Mouse (Mus musculus) CH12.LX (cell line): ENCODE data around the gene Edar. TPM values are rescaled to one million over a fixed set of nuclear protein-coding genes. Genes with fewer than 3 reads are reported as not detected.

Source experiments
- DNase-seq: peaks from one replicate; pipeline ENCODE4 v3.0.0-alpha.2; 2013; ENCODE audit errors: extremely low read depth
- H3K27ac ChIP-seq: 2 replicates; pipeline ENCODE4 v1.5.1; 2012; ENCODE audit warnings: low read depth, mild to moderate bottlenecking, control low read depth, moderate library complexity; ENCODE audit not compliant: insufficient read depth
- H3K27me3 ChIP-seq: replicated peaks from 2 replicates; pipeline ENCODE3; 2012; ENCODE audit warnings: inconsistent platforms
- H3K36me3 ChIP-seq, 2 experiments: replicated peaks in 1 of 2; 2 replicates each; pipeline versions ENCODE3 to v1.6.1; 2012; ENCODE audit warnings: inconsistent platforms in 1 of 2, low read length in 1 of 2, mild to moderate bottlenecking in 1 of 2, mixed read lengths in 1 of 2, moderate library complexity in 1 of 2; ENCODE audit not compliant: control insufficient read depth in 1 of 2, insufficient read depth in 1 of 2
- H3K4me1 ChIP-seq, 2 experiments: 2 replicates each; pipeline ENCODE4 v1.6.1; 2012; ENCODE audit warnings: inconsistent platforms in 1 of 2, moderate library complexity in 1 of 2; ENCODE audit not compliant: insufficient read depth in 2 of 2, control insufficient read depth in 1 of 2
- H3K4me2 ChIP-seq: 2 replicates; pipeline ENCODE4 v1.6.1; 2012; ENCODE audit warnings: low read depth, mild to moderate bottlenecking, control low read depth; ENCODE audit not compliant: poor library complexity, insufficient read depth, severe bottlenecking
- H3K4me3 ChIP-seq, 3 experiments: fragments of 150-350 bp in 1 of 3; sonication (generic) in 1 of 3; replicated peaks in 1 of 3; 2 replicates each; pipeline versions ENCODE3 to v1.5.1; 2011 to 2012; ENCODE audit warnings: low read depth in 2 of 3, low read length in 2 of 3, mild to moderate bottlenecking in 2 of 3, moderate library complexity in 2 of 3, control low read depth in 1 of 3, improper control_type of control experiment in 1 of 3, inconsistent platforms in 1 of 3, mixed read lengths in 1 of 3; ENCODE audit not compliant: poor library complexity in 1 of 3
- H3K79me2 ChIP-seq: replicated peaks from 2 replicates; pipeline ENCODE4 v1.6.1; 2012; ENCODE audit warnings: mild to moderate bottlenecking, moderate library complexity; ENCODE audit not compliant: control insufficient read depth, poor library complexity, insufficient read depth, severe bottlenecking; ENCODE audit errors: extremely low read depth
- H3K9ac ChIP-seq: 2 replicates; pipeline ENCODE4 v1.6.1; 2012; ENCODE audit warnings: low read depth, mild to moderate bottlenecking, control low read depth, moderate library complexity; ENCODE audit not compliant: insufficient read depth
- H3K9me3 ChIP-seq: replicated peaks from 2 replicates; pipeline ENCODE3; 2012; ENCODE audit warnings: low read length, inconsistent platforms, mixed read lengths
- CHD1 ChIP-seq: IDR thresholded peaks from 2 replicates; pipeline ENCODE4 v1.6.1; 2012; ENCODE audit warnings: low read depth, low read length, improper control_type of control experiment, inconsistent platforms
- CTCF ChIP-seq, 2 experiments: IDR thresholded peaks in 1 of 2; conservative IDR thresholded peaks in 1 of 2; 2 replicates each; pipeline ENCODE4 v1.5.1; 2011 to 2012; ENCODE audit warnings: low read depth in 2 of 2, low read length in 2 of 2, improper control_type of control experiment in 1 of 2, inconsistent platforms in 1 of 2, mild to moderate bottlenecking in 1 of 2, moderate library complexity in 1 of 2
- E2F4 ChIP-seq: IDR thresholded peaks from 2 replicates; pipeline ENCODE4 v1.6.1; 2011; ENCODE audit warnings: low read depth, low read length, improper control_type of control experiment; ENCODE audit not compliant: insufficient replicate concordance
- GABPA ChIP-seq: IDR thresholded peaks from 2 replicates; pipeline ENCODE4 v1.6.1; 2012; ENCODE audit warnings: low read depth, low read length, improper control_type of control experiment, inconsistent platforms; ENCODE audit not compliant: insufficient replicate concordance
- IRF4 ChIP-seq: IDR thresholded peaks from 2 replicates; pipeline ENCODE4 v1.6.1; 2014; ENCODE audit warnings: low read depth, mild to moderate bottlenecking, inconsistent platforms, low read length, improper control_type of control experiment
- JUN ChIP-seq: IDR thresholded peaks from 2 replicates; pipeline ENCODE4 v1.6.1; 2011; ENCODE audit warnings: low read depth, mild to moderate bottlenecking, low read length, improper control_type of control experiment, moderate library complexity; ENCODE audit not compliant: insufficient read depth
- JUND ChIP-seq: conservative IDR thresholded peaks from 2 replicates; pipeline ENCODE4 v1.6.1; 2011; ENCODE audit warnings: low read depth, low read length, improper control_type of control experiment
- MAFK ChIP-seq: IDR thresholded peaks from 2 replicates; pipeline ENCODE4 v1.6.1; 2011; ENCODE audit warnings: low read length, improper control_type of control experiment; ENCODE audit not compliant: insufficient replicate concordance
- MEF2A ChIP-seq: IDR thresholded peaks from 2 replicates; pipeline ENCODE4 v1.6.1; 2014; ENCODE audit warnings: low read depth, mild to moderate bottlenecking, inconsistent platforms, low read length, improper control_type of control experiment, borderline replicate concordance
- RAD21 ChIP-seq: IDR thresholded peaks from 2 replicates; pipeline ENCODE4 v1.6.1; 2011; ENCODE audit warnings: low read depth, mild to moderate bottlenecking, low read length, improper control_type of control experiment, moderate library complexity
- SIN3A ChIP-seq: IDR thresholded peaks from 2 replicates; pipeline ENCODE4 v1.6.1; 2012; ENCODE audit warnings: low read length, improper control_type of control experiment, inconsistent platforms
- TBP ChIP-seq: conservative IDR thresholded peaks from 2 replicates; pipeline ENCODE4 v1.6.1; 2011; ENCODE audit warnings: low read depth, low read length, improper control_type of control experiment
- UBTF ChIP-seq: IDR thresholded peaks from 2 replicates; pipeline ENCODE4 v1.6.1; 2012; ENCODE audit warnings: low read depth, mild to moderate bottlenecking, inconsistent platforms, low read length, improper control_type of control experiment, moderate library complexity
- dilution Hi-C: fragments of 300-500 bp; cut with MboI; formaldehyde crosslinking; loops from 2 replicates; pipeline ENCODE4 v1.14.3; 2020; ENCODE audit warnings: low sequenced_read_pairs; ENCODE audit not compliant: extremely low pct_unique_long_range_greater_than_20kb, extremely low pct_ligation_motif_present
- in situ Hi-C: fragments of 300-500 bp; cut with MboI; formaldehyde crosslinking; loops from 3 replicates; pipeline ENCODE4 v1.14.3; 2019; ENCODE audit warnings: low sequenced_read_pairs, low pct_ligation_motif_present, low pct_unique_long_range_greater_than_20kb, mixed read lengths
- polyA plus RNA-seq: library from polyadenylated mRNA; unstranded; fragments of >175 nt; gene quantifications from 2 replicates; pipeline ENCODE4 v1.2.1, GENCODE M21; 2012; ENCODE audit warnings: low read depth; ENCODE audit not compliant: insufficient read length
- total RNA-seq, 2 experiments: library from RNA; depleted of rRNA; stranded (reverse); fragments of 300-350 nt in 1 of 2; fragments of >200 nt in 1 of 2; gene quantifications; 2 replicates each; pipeline ENCODE4 v1.2.3; 2012 to 2014

Gene Edar
- total and polyA plus RNA-seq, 3 experiments = not detected

DNA sequence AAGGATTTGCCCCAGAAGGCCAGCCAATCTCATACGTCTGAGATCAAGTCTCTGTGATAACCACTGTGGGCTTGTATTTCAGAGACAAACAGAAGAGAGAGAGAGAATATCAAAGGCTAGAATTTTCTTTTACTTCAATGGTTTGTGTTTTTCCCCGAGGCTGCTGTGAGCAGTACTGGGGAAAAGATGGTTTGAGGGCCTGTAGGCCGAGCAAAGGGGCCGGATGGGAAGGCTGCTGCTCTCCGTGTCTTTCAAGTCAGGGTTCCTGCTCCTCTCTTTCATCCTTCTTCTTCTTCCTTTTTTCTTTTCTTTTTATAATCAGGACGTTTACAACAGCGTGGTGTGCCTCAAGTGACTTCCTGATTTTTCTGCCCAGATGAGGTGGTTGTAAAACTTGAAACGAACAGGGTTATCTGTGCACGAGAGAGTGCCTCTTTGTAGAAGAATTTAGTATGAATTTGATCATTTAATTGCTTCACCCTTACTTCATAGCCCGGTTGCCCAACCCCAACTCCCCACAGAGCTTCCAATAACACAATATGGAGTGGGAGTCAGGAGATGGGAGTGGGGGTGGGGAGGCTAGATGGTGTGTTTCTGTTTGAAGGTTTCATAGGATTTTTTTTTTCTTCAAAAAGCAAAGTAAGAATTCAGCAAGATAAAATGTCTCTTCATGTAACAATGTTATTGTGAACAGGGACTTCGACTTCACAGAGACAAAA, 16.0 kb downstream of the Edar start:
- Histone ChIP-seq H3K9ac (no peak overlapping the region), H3K4me2 (peak overlapping the region; percentile 29; the same call in 1 of the 2 replicates), H3K79me2 (no peaks in the 10 kb centered on the region), H3K27ac (no peak overlapping the region), H3K36me3 (no peaks in the 10 kb centered on the region), H3K4me1 (no peaks in the 10 kb centered on the region), H3K4me3 (no peak overlapping the region), H3K9me3 (no peaks in the 10 kb centered on the region), H3K27me3 (peaks cover 25% of the 10 kb centered on the region)
- dilution Hi-C loops = no loop called here
- no peak for TF ChIP-seq TBP
- no peak for TF ChIP-seq IRF4
- TF ChIP-seq JUND = no peak
- no peak for TF ChIP-seq RAD21
- no peak for TF ChIP-seq CHD1
- no peak for TF ChIP-seq MEF2A
- no peak for DNase-seq
- in situ Hi-C loops = no loop called here

DNA sequence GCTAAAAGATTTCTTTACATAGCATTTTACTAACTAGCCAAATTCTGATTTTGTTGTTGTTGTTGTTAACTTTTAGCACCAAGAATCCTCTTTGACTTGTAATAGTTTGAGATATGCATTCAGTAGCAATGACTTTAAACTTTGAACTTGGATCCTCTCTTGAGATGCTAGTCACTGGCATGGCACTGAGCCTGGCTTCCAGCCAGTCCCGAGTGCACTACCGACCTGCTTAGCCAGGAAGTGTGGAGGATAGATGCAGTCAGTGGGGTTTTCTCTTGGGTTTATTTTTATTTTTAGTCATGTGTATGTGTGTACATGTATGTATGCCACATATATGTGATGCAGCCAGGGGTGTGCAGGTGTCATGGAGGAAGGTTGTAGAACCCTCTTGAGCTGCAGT, 17.7 kb downstream of the Edar start:
- in situ Hi-C loops (no loop called here), dilution Hi-C loops (no loop called here)
- TF ChIP-seq MAFK = no peak
- no peak for TF ChIP-seq JUN
- TF ChIP-seq CTCF (conservative IDR thresholded peaks at IDR 0.05 in 1 of 2, IDR thresholded peaks at IDR 0.05 in 1 of 2; ENCODE audit: low read depth in 2 of 2, low read length in 2 of 2) = no peak
- TF ChIP-seq GABPA = no peak
- TF ChIP-seq RAD21 = no peak
- TF ChIP-seq IRF4 = no peak
- TF ChIP-seq SIN3A = no peak
- TF ChIP-seq UBTF = no peak
- no peak for TF ChIP-seq E2F4
- Histone ChIP-seq H3K36me3 (no peaks in the 10 kb centered on the region), H3K4me3 (no peak overlapping the region), H3K4me2 (no peak overlapping the region), H3K27me3 (peaks cover 22% of the 10 kb centered on the region), H3K9me3 (no peaks in the 10 kb centered on the region), H3K27ac (no peak overlapping the region), H3K4me1 (no peaks in the 10 kb centered on the region), H3K79me2 (no peaks in the 10 kb centered on the region), H3K9ac (no peak overlapping the region)
- no peak for DNase-seq
